Mouse (Mus musculus): ENCODE measurements around the gene B4galt3. TPM values are rescaled to one million over a fixed set of nuclear protein-coding genes. Genes with fewer than 3 reads are reported as not detected.
"Not testable (repeated sequence)": the region's sequence is repeated elsewhere in the genome, so short reads cannot be mapped to it uniquely, and the experiment has no call there.

B4galt3 gene
- polyA plus RNA-seq, 1 experiment from 2014 or later, result 44.4 TPM

DNA sequence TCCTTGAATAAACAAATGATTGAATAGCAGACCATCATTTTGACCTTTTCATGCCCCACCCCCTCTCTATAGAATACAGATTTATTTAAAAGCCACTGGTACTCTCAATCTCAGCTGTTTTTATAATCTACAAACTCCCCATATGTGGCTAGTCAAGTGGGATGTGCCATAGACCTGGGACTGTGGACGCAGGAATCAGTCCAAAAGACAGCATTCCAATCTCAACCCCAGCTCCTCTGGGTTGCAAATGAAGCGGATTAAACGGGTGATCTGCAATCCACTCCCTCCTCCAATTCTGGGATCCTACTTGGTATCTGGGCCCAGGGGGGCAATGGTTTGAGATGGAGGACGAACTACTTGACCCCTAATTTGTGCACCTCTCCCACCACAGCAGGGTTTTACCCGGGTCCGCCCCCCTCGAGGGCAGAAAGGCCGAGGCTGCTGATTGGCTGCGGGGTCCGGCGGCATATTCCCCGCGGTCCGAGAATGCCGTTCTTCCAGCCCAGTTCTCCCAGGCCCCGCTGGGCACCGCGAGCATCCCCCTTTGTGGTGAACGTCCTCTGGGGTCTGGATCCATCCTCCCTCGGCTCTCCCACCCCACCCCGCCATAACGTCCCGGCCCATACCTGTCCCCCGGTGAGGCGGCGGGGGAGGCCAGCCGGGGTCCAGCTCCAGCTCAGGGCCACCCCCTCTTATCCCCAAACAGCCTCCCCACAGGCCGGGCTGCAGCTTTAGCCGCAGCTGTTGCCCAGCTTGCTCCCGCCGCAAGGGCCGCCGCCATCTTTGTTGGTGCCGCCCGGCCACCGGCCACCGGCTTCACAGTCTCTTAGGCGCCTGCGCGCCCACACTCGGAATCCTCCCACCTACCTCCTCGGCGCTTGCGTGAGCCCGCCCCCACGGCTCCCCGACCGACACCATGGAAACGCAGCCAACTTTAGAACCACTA is 17.3 kb downstream of the B4galt3 start, which contains the start of gene Usp21:
Gene Usp21, minus strand, starts transcription at position 856 of the 946 bp plus-strand sequence.
- Histone ChIP-seq H3K4me2 (peak within 1 kb of the TSS; percentile 83), H3K9ac (peak within 1 kb of the TSS; percentile 99), H3K4me1 (replicated peaks) (peaks cover 21% of the 10 kb centered on the region), H3K27me3 (no peaks in the 10 kb centered on the region), H3K9me3 (replicated peaks) (no peaks in the 10 kb centered on the region), H3K27ac (peak within 1 kb of the TSS; percentile 95), H3K36me3 (peaks cover 45% of the 10 kb centered on the region; the same call in 1 of the 2 replicates), H3K4me3 (peak within 1 kb of the TSS; percentile 100)
- WGBS, result 1% methylated on average over 49 of the region's 49 CpGs
- ATAC-seq (replicated peaks; ENCODE audit: insufficient number of reproducible peaks, insufficient read depth, low FRiP score, low read depth), result peak; percentile 92

DNA sequence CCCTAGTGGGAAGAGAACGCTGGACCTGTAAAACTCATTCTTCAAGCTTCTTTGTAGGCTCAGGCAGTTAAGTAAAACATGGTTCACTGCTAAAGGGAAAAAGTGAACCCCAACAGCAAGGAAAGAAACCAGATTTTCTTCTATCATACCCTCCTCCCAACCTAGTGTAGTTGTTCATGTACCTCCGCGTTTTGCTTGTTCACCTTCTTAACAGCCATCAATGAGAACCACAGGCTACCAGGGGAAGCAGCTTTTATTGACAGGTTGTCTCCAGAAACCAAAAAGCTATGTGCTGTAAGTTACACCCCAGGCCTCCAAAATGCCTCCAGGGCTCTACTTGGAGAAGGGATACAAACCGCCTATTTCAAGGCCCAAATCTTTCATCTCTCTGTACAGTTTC is 18.2 kb downstream of the B4galt3 start:
- no peaks in the 10 kb centered on the region for H3K9me3 ChIP-seq (replicated peaks)
- H3K27ac ChIP-seq, result peak overlapping the region; percentile 95
- peak overlapping the region; percentile 100; the same call in 1 of the 2 replicates for H3K4me3 ChIP-seq
- H3K36me3 ChIP-seq, result peaks cover 45% of the 10 kb centered on the region; the same call in 1 of the 2 replicates
- H3K27me3 ChIP-seq, result no peaks in the 10 kb centered on the region
- 0 out of 2 replicates have a peak overlapping the region, but pooled peaks have one; percentile 99 for H3K9ac ChIP-seq
- ATAC-seq (replicated peaks; ENCODE audit: insufficient number of reproducible peaks, insufficient read depth, low FRiP score, low read depth), result no peak
- peak overlapping the region; percentile 55 for H3K4me2 ChIP-seq
- 57% methylated on average over 4 of the region's 4 CpGs for WGBS
- H3K4me1 ChIP-seq (replicated peaks), result peaks cover 23% of the 10 kb centered on the region

DNA sequence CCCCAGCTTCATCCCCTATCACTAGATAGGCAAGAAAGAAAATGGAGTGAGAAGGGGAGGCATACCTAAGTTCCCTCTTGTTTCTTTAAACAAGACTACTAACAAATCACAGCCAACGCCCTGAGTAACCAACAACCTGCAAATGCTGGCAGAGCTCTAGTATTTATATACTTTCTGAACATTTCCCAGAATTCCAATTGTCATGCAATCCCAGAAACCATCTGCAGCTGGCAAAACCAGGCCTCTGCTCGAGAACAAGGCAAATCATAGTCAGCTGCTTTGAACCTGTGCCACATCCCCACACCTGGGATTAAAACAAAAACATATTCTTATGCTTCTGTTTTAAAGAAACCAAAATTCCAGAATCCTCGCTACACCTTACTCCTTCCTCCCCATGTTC is 23.2 kb downstream of the B4galt3 start:
- no peaks in the 10 kb centered on the region for H3K9me3 ChIP-seq (replicated peaks)
- WGBS, result 79% methylated on average over 3 of the region's 3 CpGs
- ATAC-seq (replicated peaks; ENCODE audit: insufficient number of reproducible peaks, insufficient read depth, low FRiP score, low read depth), result no peak
- no peak overlapping the region for H3K27ac ChIP-seq
- H3K36me3 ChIP-seq, result peaks cover 20% of the 10 kb centered on the region; the same call in 1 of the 2 replicates
- peaks cover 8% of the 10 kb centered on the region for H3K4me1 ChIP-seq (replicated peaks)
- no peak overlapping the region for H3K9ac ChIP-seq
- H3K4me3 ChIP-seq, result peak overlapping the region; percentile 80
- peaks cover 16% of the 10 kb centered on the region for H3K27me3 ChIP-seq
- H3K4me2 ChIP-seq, result peak overlapping the region; percentile 72

GRCm38 (mm10) chr1:171293906-171294297 is 23.8 kb downstream of the B4galt3 start:
- Histone ChIP-seq H3K36me3 (peaks cover 15% of the 10 kb centered on the region; the same call in 1 of the 2 replicates), H3K27me3 (peaks cover 22% of the 10 kb centered on the region), H3K27ac (peak overlapping the region; percentile 94; the same call in 1 of the 2 replicates), H3K9me3 (replicated peaks) (no peaks in the 10 kb centered on the region), H3K4me1 (replicated peaks) (peaks cover 8% of the 10 kb centered on the region), H3K9ac (peak overlapping the region; percentile 83), H3K4me3 (peak overlapping the region; percentile 80), H3K4me2 (peak overlapping the region; percentile 72)
- 37% methylated on average over 5 of the region's 5 CpGs for WGBS
- ATAC-seq (replicated peaks; ENCODE audit: insufficient number of reproducible peaks, insufficient read depth, low FRiP score, low read depth), result no peak

DNA sequence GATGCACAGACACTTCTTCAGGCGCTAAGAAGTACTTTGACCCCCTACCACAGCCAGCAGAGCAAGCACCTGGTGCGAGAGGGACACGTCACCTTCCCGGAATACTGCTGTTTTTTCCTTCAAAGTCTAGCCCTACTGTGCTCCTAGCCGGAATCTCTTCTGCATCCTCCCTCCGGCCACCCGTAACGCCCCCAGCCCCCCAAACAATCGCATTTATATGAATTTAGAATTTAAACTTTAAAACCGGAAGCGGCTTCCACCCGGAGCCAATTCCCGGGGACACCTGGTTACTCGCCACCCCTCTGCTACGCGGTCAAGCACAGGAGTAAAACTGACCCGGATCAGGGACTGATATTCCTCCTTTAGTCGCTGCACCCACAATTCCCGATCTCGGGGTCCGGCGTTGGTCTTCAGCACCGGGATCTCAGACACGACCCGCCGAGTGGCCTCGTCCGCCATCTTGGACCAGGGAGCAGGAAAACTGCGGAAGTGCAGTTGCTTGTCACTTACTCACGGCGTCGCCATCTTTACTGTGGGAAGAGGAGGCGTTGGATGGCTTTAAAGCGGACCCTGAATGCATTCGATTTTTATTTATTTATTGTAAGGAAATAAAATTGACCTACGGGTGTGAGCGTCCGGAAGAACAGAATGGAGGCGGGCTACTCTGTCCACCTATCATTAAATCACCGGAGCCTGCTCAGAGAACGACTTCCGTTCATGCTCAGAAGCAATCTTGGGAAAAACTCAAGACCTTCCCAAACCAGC is 24.4 kb downstream of the B4galt3 start, which contains the start of gene Ufc1:
Gene Ufc1, minus strand, starts transcription at position 727 of the 765 bp plus-strand sequence.
- peaks cover 8% of the 10 kb centered on the region for H3K4me1 ChIP-seq (replicated peaks)
- peak within 1 kb of the TSS; percentile 94 for H3K27ac ChIP-seq
- peak within 1 kb of the TSS; percentile 72 for H3K4me2 ChIP-seq
- WGBS, result under 1% methylated on average over 42 of the region's 42 CpGs
- peak within 1 kb of the TSS; percentile 80 for H3K4me3 ChIP-seq
- ATAC-seq (replicated peaks; ENCODE audit: insufficient number of reproducible peaks, insufficient read depth, low FRiP score, low read depth), result peak; percentile 48
- H3K36me3 ChIP-seq, result peaks cover 9% of the 10 kb centered on the region; the same call in 1 of the 2 replicates
- H3K27me3 ChIP-seq, result peaks cover 22% of the 10 kb centered on the region
- H3K9ac ChIP-seq, result peak within 1 kb of the TSS; percentile 83
- H3K9me3 ChIP-seq (replicated peaks), result no peaks in the 10 kb centered on the region

DNA sequence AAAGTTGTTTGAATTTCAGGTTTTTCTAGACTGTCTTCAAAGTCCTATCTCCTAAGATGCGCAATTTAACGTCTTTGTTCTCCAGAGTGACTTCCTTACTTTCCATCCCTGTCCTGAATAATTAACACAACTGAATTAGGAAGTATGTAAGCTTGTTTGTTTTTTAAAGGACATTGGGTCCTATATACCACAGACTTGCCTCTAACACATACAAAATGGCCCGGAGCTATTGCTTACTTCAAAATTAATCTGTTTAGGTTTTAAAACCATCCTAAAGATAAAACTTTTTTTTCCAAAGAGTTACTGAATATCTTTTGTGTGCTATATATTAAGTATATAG is 24.9 kb downstream of the B4galt3 start:
- H3K4me1 ChIP-seq (replicated peaks), result peaks cover 8% of the 10 kb centered on the region

GRCm38 (mm10) chr1:171298226-171298625 is 28.1 kb downstream of the B4galt3 start:
- H3K27ac ChIP-seq, result no peak overlapping the region
- H3K4me2 ChIP-seq, result no peak overlapping the region
- no peak for ATAC-seq (replicated peaks; ENCODE audit: insufficient number of reproducible peaks, insufficient read depth, low FRiP score, low read depth)
- H3K27me3 ChIP-seq, result peaks cover 22% of the 10 kb centered on the region
- H3K36me3 ChIP-seq, result no peaks in the 10 kb centered on the region
- H3K9ac ChIP-seq, result no peak overlapping the region
- H3K4me1 ChIP-seq (replicated peaks), result peaks cover 6% of the 10 kb centered on the region
- 52% methylated on average over 3 of the region's 3 CpGs for WGBS
- H3K9me3 ChIP-seq (replicated peaks), result no peaks in the 10 kb centered on the region
- no peak overlapping the region for H3K4me3 ChIP-seq

More for the DNA sequence above, 24.9 kb downstream of the B4galt3 start:
- peak overlapping the region; percentile 83 for H3K9ac ChIP-seq
- peaks cover 22% of the 10 kb centered on the region for H3K27me3 ChIP-seq
- H3K27ac ChIP-seq, result peak overlapping the region; percentile 94
- ATAC-seq (replicated peaks; ENCODE audit: insufficient number of reproducible peaks, insufficient read depth, low FRiP score, low read depth), result no peak
- no peaks in the 10 kb centered on the region for H3K9me3 ChIP-seq (replicated peaks)
- 0 out of 2 replicates have a peak, but pooled peaks cover 4% of the 10 kb centered on the region for H3K36me3 ChIP-seq
- peak overlapping the region; percentile 80 for H3K4me3 ChIP-seq
- 12% methylated on average over 3 of the region's 3 CpGs for WGBS
- peak overlapping the region; percentile 72 for H3K4me2 ChIP-seq

DNA sequence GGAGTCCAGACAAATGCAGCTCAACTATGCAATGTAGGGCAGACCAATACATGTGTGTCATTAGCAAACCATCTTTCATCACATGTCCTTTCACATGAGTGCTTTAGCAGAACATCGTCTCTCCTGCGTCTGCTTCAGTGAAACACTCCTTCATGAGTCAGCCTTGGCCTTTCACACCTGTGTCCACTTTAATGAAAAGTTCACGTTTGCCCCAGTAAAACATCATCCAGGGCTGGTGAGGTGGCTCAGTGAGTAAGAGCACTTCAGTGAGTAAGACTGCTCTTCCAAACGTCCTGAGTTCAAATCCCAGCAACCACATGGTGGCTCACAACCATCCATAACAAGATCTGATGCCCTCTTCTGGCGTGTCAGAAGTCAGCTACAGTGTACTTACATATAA is 36.0 kb downstream of the B4galt3 start:
- not testable (repeated sequence) for ATAC-seq (replicated peaks; ENCODE audit: insufficient number of reproducible peaks, insufficient read depth, low FRiP score, low read depth); H3K4me1 ChIP-seq (replicated peaks); H3K4me3 ChIP-seq; H3K9ac ChIP-seq; H3K9me3 ChIP-seq (replicated peaks); H3K27me3 ChIP-seq; H3K4me2 ChIP-seq; H3K36me3 ChIP-seq
- WGBS, result 71% methylated on average over 5 of the region's 5 CpGs
- peak overlapping the region; percentile 27; the same call in 1 of the 2 replicates for H3K27ac ChIP-seq

- Histone ChIP-seq H3K4me3 (no peak overlapping the region), H3K9me3 (replicated peaks) (no peaks in the 10 kb centered on the region), H3K27ac (no peak overlapping the region), H3K27me3 (no peaks in the 10 kb centered on the region), H3K9ac (no peak overlapping the region), H3K4me2 (no peak overlapping the region), H3K4me1 (replicated peaks) (no peaks in the 10 kb centered on the region; the same call in 1 of the 2 replicates), H3K36me3 (no peaks in the 10 kb centered on the region)
- WGBS, result 66% methylated on average over 2 of the region's 2 CpGs
- ATAC-seq (replicated peaks; ENCODE audit: insufficient number of reproducible peaks, insufficient read depth, low FRiP score, low read depth), result no peak
Measured at GRCm38 (mm10) chr1:171309321-171309720, 39.2 kb downstream of the B4galt3 start.

GRCm38 (mm10) chr1:171319748-171320147 is 49.6 kb downstream of the B4galt3 start:
- Histone ChIP-seq H3K27me3 (no peaks in the 10 kb centered on the region), H3K9me3 (replicated peaks) (no peaks in the 10 kb centered on the region), H3K4me2 (peak overlapping the region; percentile 42), H3K9ac (0 out of 2 replicates have a peak overlapping the region, but pooled peaks have one; percentile 34), H3K27ac (no peak overlapping the region), H3K4me3 (peak overlapping the region; percentile 33), H3K4me1 (replicated peaks) (0 out of 2 replicates have a peak, but pooled peaks cover 3% of the 10 kb centered on the region), H3K36me3 (no peaks in the 10 kb centered on the region)
- no peak for ATAC-seq (replicated peaks; ENCODE audit: insufficient number of reproducible peaks, insufficient read depth, low FRiP score, low read depth)
- 17% methylated on average over 7 of the region's 7 CpGs for WGBS

DNA sequence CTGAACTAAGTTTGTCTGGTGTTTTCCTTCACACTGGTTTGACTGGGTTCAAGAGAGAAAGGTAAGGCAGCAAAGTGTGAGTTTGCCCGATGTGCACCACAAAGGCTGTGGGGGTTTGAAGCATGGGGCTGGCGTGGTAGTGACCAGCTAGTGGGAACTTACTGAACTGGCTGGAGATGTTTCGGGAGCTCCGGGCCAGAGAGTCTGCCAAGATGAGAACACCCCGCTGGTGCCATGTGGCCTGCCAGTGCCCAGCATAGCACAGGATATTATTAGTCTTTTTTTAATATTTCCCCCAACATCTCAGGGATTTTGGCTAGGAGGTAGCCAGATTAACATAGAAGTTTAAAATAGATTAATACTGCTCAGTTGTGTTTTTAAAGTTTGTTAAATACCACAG is 50.0 kb downstream of the B4galt3 start:
- 0 out of 2 replicates have a peak, but pooled peaks cover 3% of the 10 kb centered on the region for H3K4me1 ChIP-seq (replicated peaks)
- H3K27me3 ChIP-seq, result no peaks in the 10 kb centered on the region
- H3K9ac ChIP-seq, result 0 out of 2 replicates have a peak overlapping the region, but pooled peaks have one; percentile 34
- no peaks in the 10 kb centered on the region for H3K36me3 ChIP-seq
- no peaks in the 10 kb centered on the region for H3K9me3 ChIP-seq (replicated peaks)
- no peak for ATAC-seq (replicated peaks; ENCODE audit: insufficient number of reproducible peaks, insufficient read depth, low FRiP score, low read depth)
- no peak overlapping the region for H3K27ac ChIP-seq
- H3K4me3 ChIP-seq, result peak overlapping the region; percentile 33
- 22% methylated on average over 5 of the region's 5 CpGs for WGBS
- H3K4me2 ChIP-seq, result peak overlapping the region; percentile 42

Measured in heart, embryonic 15.5 days (tissue).